Mouse (Mus musculus) natural killer cell, adult 2 months (primary cell): ENCODE results near the gene Tmem74b.

Source experiments
- DNase-seq, 2 experiments: peaks; one replicate each; pipeline ENCODE4 v3.0.0; 2022; ENCODE audit warnings: low spot score in 2 of 2

Gene Tmem74b

GRCm38 (mm10) chr2:151742084-151742483 lies 40.3 kb downstream of the Tmem74b start:
- DNase-seq = no peak

GRCm38 (mm10) chr2:151742850-151743679 lies 41.3 kb downstream of the Tmem74b start:
- no peak for DNase-seq

GRCm38 (mm10) chr2:151743845-151744244 lies 42.0 kb downstream of the Tmem74b start, which contains the start of gene Psmf1:
Gene Psmf1 (minus strand): TSS chr2:151744186.
- DNase-seq = no peak

- peak; percentile 40 to 58 for DNase-seq
Measured at GRCm38 (mm10) chr2:151747847-151748705, 46.3 kb downstream of the Tmem74b start.

- no peak for DNase-seq
Measured at GRCm38 (mm10) chr2:151751330-151751729, 49.5 kb downstream of the Tmem74b start.

- DNase-seq = no peak
Measured at GRCm38 (mm10) chr2:151756277-151757061, 54.7 kb downstream of the Tmem74b start.

- DNase-seq = no peak
Measured at GRCm38 (mm10) chr2:151757451-151757850, 55.6 kb downstream of the Tmem74b start.

- no peak for DNase-seq
Measured at GRCm38 (mm10) chr2:151758806-151759353, 57.1 kb downstream of the Tmem74b start.
